Mouse (Mus musculus) right cerebral cortex, postnatal 4 days (tissue): ENCODE measurements around the gene Mcur1.
A peak's percentile ranks its signal among the peaks of the same experiment; 100 is the strongest.

Experiments
- DNase-seq: peaks from one replicate; pipeline ENCODE4 v3.0.0-alpha.2; 2022

The Mcur1 gene

GRCm38 (mm10) chr13:43562726-43563125, 2.7 kb upstream of the Mcur1 start:
- DNase-seq: no peak

DNA sequence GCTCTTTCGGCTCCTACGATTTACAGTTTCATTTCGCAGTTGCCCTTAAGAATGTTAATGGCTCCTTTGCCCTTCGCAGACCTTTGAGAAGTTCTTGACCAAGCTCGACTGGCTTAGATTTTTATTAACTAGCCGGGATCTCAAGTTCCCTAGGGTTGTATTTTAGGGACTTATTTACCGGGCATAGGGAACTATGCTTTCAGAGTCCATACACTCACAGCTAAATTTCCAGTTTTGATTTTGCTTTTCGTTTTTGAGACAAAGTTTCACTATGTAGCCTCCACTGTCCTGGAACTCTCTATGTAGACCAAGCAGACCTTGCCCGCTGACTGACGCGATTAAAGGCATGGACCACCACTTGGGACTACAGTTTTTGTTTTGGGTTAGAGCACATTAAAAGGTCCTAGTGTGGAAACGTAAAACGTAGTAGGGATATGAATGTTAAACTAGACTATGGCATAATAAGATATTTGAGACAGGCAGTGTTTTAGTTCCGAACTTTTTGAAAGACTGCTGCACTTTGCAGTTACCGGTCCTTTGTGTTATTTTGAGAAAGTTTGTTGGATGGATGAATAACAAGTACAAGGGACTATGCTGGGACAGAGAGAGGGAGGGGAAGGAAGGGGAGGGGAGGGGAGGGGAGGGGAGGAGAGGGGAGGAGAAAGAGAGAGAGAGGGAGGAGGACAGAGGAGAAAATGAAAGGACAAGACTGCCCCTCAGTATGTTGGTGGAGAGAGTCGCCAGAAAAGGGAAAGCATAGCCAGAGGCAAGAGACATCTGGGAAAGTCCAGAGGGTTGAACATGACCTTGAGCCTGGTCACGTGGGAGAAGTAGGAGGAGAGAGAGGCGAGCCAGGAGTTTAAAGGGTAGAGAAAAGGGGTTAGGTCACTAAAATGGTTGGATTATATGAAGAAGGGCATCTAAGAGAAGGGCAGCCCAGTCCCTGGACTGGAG, 744 bp upstream of the Mcur1 start:
- no peak for DNase-seq

DNA sequence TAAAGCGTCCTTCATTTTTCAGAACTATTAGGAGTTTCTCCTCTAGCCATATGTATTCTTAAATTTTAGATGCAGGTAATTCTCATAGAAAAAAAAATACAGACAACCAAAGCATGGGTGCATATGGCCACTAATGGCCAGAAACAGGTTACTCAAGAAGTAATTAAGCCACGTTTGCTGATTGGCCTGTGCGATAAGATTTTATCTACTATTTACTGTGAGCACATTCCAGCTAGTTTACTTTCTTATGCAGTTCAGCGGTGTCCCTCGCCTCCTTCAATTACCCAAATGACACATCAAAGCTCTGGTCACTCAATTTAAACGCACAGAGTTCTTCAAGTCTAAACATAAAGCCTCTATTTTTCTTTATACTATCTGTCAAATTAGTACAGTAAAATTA, 1.0 kb downstream of the Mcur1 start:
- DNase-seq: no peak

DNA sequence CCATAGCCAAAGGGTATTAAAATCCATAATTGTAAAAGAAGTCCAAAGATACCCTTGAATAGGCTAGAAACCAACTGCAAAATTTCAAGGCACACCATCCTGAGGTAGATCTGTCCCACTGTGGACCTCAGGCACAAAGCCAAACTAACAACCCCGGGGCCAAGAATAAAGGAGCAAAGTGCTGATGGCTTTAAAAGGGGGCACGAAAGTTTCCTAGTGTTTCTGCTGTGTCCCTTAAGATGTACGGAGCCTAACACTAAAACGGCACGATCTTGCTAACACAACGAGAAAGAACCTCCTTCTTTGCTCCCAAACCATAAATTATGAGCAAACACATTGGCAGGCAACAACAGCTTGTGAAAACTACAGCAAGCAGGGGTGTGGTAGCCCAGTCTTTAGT, 1.6 kb downstream of the Mcur1 start:
- DNase-seq: no peak

GRCm38 (mm10) chr13:43556913-43557542, 3.0 kb downstream of the Mcur1 start:
- no peak for DNase-seq

- no peak for DNase-seq
Measured at GRCm38 (mm10) chr13:43555321-43555720, 4.7 kb downstream of the Mcur1 start.

DNA sequence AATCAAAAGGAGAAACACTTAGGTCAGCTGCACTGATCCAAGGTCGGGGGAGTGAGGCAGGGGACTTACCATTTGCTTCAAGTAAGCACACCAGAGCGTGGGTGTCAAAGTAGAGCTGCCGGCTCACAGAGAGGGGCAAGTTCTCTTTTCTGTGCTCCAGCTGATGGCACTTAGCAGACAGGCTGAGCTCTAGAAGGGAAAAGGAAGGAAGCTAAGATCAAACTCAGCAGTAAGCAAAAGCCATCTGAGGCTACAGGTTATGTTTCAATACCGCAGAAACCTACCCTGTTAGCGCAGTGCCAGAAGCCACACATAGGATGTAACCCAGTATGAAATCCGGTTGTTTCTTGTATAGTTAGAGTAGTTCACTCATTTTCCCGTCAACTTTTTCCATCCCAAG, 5.2 kb downstream of the Mcur1 start:
- DNase-seq: no peak

DNA sequence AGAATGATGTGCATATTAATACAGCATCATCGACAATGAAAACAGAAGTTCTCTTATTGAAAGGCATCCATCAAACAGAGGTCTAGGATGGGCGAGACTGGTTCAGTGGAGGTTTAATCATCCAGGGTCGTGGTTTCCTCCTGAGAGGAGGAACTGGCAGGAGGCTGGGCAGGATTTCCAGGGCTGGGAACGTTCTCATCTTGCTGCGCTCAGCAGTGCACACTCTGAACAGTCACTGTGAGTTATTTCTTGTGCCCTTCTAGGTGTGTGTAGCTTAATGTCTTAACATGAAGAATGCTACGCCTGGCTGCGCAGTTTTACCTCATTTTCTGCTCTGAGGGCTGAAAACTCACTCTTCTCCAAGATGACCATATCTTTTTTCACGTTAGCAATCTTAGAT, 9.3 kb downstream of the Mcur1 start:
- no peak for DNase-seq

DNA sequence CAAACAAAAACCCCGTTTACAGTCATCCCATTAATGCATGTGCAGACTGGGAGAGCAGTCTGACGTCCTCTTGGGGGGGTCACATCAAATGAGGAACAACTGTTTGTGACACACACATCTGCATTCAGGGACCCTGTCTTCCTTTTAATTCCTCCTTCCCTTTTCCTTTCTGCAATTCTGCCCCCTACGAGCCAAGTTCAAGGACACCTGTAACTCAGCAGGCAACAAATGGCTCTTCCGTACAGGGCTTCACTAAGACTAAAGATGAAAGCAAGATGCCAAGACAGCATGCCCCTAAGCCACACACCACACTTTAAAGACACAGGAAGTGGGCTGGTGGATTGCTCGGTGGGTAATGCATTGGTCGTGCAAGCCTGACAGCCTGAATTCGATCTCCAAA, 10.1 kb downstream of the Mcur1 start:
- no peak for DNase-seq

DNA sequence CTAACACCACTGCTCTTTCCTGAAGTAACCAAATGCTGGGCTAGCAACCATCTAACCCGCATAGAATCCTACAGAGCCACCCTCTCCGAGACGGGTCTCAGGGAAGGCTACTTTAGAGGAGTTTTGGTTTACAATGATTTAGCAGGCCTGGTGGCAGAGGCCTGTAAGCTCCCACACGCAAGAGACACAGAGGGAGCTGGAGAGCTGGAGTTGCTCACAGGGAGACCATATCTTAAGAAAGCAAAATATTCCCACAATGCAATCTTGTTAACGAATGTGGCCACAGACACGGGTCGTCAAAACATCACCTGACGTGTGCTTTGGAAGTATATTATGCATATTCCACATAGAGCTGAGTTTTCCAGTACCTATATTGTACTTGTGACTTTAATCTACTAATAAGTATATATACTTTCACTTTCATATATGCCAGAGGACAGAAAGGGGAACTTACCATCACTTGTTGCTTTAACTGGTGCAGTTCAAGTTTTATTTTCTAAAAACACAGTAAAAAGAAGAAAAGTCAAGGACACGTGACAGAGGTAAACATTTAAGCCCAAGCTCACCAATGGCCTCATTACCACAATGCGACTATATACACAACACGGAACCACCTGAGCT, 10.8 kb downstream of the Mcur1 start:
- no peak for DNase-seq

- no peak for DNase-seq
Measured at GRCm38 (mm10) chr13:43548617-43549016, 11.4 kb downstream of the Mcur1 start.

DNA sequence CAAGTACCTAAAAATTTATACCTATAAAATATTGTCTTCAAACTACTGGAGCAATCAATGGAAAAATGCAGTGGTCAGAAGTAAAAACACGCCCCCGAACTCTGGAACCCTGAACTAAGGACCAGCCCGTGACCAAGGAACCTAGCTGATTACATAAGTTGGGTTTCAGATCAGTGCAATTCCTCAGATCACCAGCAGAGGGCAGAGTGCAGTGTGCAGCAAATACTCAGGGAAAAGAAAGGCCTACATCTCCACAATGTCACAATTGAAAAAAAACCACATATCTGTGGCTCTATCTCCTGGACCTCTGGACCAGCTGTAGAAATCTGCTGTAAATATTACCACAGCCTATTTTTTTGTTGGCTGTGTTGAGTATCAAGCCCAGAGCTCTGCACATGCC, 13.1 kb downstream of the Mcur1 start:
- DNase-seq: peak; percentile 82

GRCm38 (mm10) chr13:43540205-43540815, 19.7 kb downstream of the Mcur1 start:
- no peak for DNase-seq

GRCm38 (mm10) chr13:43539409-43539808, 20.6 kb downstream of the Mcur1 start:
- no peak for DNase-seq

GRCm38 (mm10) chr13:43537854-43538253, 22.1 kb downstream of the Mcur1 start:
- DNase-seq: no peak

DNA sequence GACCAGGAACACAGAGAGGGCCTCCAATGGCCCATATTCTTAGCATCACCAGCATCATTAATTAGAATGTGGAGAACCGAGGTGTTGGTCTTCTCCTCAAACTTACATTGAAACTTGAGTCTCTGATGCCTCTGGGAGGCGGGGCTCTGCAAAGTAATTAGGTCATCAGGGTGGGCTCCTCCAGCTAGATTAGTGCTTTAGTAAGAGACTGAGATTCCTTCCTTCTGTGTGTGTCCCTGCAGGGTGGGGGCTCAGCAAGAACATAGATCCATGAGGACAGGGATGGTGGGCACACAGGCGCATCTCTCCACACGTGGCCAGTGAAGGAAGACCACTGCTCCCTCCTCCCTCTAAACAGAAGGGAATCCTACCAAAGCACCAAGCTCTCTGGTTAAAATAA, 26.0 kb downstream of the Mcur1 start:
- DNase-seq: no peak

- peak; percentile 43 for DNase-seq
Measured at GRCm38 (mm10) chr13:43530832-43531693, 28.9 kb downstream of the Mcur1 start.

DNA sequence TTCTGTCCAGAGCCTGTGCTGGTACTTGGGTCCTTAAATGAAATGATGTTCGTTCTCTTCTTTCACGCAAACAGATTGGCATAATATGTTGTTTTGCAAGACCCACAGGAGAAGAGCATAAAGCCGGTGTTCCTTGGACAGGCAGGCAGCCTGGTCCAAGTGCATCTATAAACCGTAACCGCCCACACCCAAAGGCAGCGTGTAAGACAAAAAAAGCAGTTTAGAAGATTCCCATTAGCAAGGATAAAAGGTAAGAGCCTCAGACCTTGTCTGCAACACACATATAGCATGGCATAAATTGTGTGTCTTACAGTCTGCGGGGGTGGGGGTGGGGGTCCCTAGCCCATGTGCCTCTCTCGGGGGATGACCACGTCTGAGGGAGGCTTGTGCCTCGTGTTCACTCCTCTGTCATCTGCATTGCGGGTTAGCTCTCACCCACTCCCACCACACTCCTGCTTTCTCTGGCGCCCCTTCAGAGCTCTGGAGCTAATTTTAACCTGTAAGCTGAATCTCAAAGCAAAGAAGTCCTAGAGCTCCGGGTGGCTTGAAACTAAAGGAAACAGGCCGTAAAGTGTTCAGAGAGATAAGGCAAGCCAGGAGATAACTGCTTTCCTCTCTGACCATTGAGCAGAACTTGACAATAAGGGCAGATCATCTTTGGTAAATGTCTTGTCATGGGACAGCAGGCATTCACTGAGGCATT, 29.7 kb downstream of the Mcur1 start:
- peak; percentile 22 for DNase-seq

DNA sequence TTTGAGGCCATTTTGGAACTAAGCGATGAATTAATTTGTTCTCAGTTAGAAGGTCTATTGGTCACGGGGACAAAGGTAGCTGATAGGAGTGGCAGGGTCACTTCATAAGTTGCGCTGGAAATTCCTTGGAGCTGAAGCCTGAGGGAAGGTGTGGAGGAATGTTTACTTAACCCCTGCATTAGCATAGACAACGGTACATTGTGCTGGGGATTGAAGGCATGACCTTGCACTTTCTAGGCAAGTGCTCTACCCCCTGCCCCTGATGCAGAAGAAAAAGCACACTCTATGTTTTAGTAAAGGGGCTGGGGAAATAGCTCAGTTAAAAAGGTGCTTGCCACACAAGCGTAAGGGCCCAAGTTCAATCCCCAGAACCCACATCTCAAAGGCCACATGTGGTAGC, 33.7 kb downstream of the Mcur1 start:
- no peak for DNase-seq

DNA sequence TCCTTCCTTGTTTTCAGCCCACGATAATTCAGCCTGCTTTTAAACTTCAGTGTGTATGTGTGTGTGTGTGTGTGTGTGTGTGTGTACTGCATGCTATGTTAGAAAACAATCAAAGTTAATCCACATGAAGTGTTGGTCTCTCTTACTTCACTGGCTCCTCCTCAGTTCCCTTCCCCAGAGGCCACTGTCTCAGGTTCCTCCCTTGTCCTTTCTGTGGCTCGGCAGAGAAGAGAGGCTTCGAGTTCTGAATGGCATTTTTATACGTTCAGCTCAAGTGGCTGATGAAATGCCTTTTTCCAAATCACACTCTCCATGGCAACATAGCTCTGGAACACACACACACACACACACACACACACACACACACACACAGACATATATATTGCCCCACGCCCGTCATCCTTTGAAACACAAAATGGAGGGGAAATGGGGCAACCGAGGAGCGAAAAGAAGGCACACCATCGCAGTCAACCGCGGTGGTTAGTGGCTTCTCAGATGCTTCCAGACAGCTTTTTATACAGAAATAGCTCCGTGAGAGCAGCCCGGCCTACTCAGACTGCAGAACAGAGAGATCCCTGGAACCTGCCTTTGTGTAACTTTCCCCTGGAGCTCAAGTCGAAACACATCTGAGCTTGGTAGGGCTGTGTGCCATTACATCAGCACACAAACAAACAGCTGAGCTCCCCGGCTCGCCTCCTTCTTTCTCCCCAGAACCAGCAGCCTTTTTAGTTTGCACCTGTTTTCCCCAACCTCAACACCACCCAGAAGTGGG, 34.4 kb downstream of the Mcur1 start:
- peak; percentile 19 for DNase-seq
